Mouse (Mus musculus) G1E (cell line): ENCODE measurements around the gene Bcar3.

Experiments used
- CTCF ChIP-seq: IDR thresholded peaks from 2 replicates; pipeline ENCODE4 v1.5.1; 2012; ENCODE audit warnings: low read depth, low read length, inconsistent platforms, mixed read lengths
- GATA1 ChIP-seq: IDR thresholded peaks from 2 replicates; pipeline ENCODE4 v1.6.1; 2012; ENCODE audit warnings: borderline replicate concordance, low read length, inconsistent platforms, mixed read lengths
- GATA2 ChIP-seq: IDR thresholded peaks from 2 replicates; pipeline ENCODE4 v1.6.1; 2012; ENCODE audit warnings: low read depth, low read length, inconsistent platforms, borderline replicate concordance
- POLR2AphosphoS5 ChIP-seq: IDR thresholded peaks from 2 replicates; pipeline ENCODE4 v1.6.1; 2012; ENCODE audit warnings: low read depth, low read length, inconsistent platforms; ENCODE audit not compliant: insufficient replicate concordance

- TF ChIP-seq CTCF = no peak
- TF ChIP-seq GATA2 = no peak
- no peak for TF ChIP-seq GATA1
- no peak for TF ChIP-seq POLR2AphosphoS5
Observed at GRCm38 (mm10) chr3:122445696-122446095, 151.8 kb downstream of the Bcar3 start.
